Mouse (Mus musculus) lung, postnatal 4 days (tissue): Measurements from ENCODE around the gene Rims4.
A peak's percentile ranks its signal among the peaks of the same experiment; 100 is the strongest.

Source experiments
- DNase-seq, 2 experiments: peaks; one replicate each; pipeline ENCODE4 v3.0.0; 2021

Rims4 gene

GRCm38 (mm10) chr2:163858254-163858947, 60.1 kb downstream of the Rims4 start:
- DNase-seq: peak in 1 of 2 experiments; percentile 37

DNA sequence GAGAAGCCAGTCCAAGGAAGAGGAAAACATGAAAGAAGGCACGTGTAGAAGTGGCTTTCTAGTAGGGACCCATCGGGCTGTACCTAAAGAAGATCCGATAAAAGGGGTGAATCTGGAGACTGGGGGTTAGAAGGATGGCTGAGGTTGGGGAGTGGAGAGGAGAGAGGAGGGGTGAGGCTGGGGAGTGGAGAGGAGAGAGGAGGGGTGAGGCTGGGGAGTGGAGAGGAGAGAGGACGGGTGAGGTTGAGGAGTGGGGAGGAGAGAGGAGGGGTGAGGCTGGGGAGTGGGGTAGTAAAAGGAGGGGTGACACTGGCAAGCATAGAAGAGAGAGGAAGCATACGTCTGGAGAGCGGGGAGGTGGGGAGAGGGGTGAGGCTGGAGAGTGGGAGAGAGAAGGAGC, 61.2 kb downstream of the Rims4 start:
- no peak for DNase-seq

- peak in 1 of 2 experiments; percentile 13 for DNase-seq
Measured at GRCm38 (mm10) chr2:163853461-163853901, 65.0 kb downstream of the Rims4 start, which contains the start of gene Kcnk15. Gene Kcnk15 (plus strand): TSS chr2:163853651.

- peak; percentile 34 to 70 for DNase-seq
Measured at GRCm38 (mm10) chr2:163842043-163842442, 76.4 kb downstream of the Rims4 start.

DNA sequence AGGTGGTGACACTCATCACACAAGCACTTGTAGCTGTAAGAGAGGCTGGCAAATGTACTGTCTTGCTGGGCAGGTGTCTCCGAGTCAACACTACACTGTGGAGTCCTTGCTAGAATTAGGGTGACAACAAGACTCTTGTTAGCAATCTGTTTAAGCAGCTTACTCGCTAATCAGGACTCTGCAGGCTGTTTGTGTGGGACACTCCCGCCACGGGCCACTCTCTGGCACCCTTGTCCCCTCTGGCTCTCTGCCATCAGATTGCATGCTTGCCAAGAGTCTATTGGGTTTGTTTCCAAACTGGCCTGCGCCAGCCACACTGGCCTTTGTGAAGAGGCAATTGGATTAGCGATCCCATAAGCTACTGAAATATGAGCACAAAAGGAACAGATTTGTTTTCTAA, 79.0 kb downstream of the Rims4 start:
- peak; percentile 73 to 74 for DNase-seq

DNA sequence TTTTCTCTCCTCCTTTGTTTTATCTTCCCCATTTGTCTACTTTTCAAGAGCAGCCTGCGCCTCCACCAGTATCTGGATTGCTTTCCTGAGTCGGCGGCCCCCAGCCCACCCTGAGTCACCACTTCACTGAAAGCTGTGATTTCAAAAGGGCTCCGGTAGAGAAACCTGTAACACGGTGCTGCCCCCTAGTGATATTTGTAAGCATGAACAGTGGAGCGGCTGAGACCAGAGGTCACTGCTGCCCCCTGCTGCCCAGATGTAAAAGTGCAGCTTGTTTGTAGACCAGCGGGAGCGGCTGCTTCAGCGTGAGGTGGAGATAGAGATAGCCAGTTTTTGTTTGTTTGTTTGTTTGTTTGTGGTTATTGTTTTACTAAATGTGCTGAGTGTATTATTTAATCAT, 80.4 kb downstream of the Rims4 start:
- peak; percentile 74 to 85 for DNase-seq

GRCm38 (mm10) chr2:163831163-163831562, 87.3 kb downstream of the Rims4 start:
- no peak for DNase-seq

DNA sequence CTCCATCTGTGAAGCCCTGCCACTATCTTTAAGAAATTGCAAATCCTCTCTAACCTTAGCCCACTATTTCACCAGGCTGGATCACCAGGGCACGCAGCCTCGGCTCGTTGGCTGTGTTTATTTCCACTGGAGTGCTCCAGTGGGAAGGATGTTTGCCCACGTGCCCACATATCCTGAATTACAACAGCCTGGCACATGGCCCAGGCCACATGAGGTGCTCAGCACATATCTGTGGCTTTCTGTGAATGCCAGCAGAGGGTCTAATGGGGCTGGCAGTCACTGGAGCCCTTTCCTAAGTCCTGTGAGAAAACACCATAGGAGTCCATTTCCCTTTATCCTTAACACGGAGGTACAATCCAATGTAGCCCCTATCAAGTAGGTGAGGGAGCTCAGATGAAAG, 92.0 kb downstream of the Rims4 start:
- DNase-seq: peak; percentile 36 to 68

GRCm38 (mm10) chr2:163825861-163826260, 92.6 kb downstream of the Rims4 start:
- no peak for DNase-seq

DNA sequence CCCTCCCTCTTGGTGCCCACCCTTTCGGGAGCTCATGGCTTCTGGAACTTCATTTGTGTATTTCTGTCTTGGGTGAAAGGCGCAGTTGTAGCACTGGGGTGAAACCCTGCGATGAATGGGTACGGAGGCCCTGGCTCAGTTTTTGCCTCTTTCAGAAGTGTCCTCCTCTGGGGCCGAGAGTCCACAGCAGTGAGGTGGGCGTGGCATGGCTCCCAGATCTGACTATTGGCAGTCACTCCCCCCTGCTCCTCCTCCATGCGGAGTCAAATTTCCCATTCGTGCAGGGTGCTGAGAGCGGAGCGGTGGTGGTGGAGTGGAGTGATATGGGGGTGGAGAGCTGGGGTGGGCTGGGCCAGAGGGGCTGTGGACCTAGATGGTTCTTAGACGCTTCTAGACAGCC, 94.7 kb downstream of the Rims4 start:
- DNase-seq: peak; percentile 60 to 76

DNA sequence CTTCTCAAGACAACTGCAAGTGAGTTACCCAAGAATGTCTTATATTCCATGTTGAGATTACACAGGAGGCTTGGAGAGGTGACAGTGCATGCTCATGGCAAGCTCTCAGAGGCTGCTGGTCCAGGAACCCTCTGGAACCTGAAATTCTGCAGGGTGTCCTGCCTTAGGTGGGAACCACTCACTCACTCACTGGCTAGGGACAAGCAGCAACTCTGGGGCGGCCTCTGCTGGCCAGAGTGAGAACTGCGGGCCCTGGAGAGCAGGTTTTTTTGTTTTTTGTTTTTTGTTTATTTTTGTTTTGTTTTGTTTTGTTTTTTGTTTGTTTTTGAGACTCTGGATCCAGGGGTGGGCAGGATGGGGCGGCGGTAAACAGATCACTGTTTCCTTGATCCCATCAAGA, 95.2 kb downstream of the Rims4 start:
- DNase-seq: peak; percentile 50 to 65

GRCm38 (mm10) chr2:163820607-163821006, 97.9 kb downstream of the Rims4 start, which contains the start of gene Ccn5:
Gene Ccn5 (plus strand): TSS chr2:163820861.
- DNase-seq: peak; percentile 50 to 72

DNA sequence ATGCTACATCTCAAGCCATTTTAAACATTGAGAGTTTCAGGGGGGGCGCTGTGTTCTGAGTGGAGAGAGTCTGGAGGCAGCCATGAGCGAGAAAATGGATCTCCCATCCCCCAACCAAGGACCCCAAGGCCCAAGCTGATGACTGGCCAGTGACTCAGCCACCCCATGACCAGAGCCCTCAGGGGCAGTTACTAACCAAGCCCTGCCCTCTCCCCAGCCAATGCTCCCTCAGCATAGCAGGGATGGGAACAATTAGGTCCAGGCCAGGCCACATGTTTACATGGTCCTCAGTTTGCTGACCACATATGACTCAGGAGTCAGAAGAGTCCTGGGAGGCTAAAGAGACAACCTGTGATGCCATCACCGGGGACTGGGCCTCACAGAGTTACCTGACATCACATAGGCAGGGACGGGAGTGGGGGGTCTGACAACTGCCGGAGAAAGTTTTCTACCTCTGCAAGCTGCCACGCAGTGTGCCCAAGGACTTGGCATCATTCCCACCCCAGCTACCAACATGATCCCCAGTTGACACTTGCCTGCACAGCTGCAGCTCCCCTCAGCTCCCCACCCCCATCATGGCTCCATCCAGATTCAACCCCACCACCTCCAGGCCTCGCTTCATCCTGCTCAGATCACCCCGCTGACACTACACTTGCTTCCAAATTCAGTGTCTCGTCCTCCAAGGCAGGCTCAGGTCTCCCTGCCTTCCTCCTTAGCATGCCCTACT, 103.6 kb downstream of the Rims4 start:
- DNase-seq: no peak

- no peak for DNase-seq
Measured at GRCm38 (mm10) chr2:163813077-163813476, 105.4 kb downstream of the Rims4 start.
